Mouse (Mus musculus) limb, embryonic 15.5 days (tissue): ENCODE results near the gene Tsc22d4. TPM values are rescaled to one million over a fixed set of nuclear protein-coding genes. Genes with fewer than 3 reads are reported as not detected.

ENCODE experiments used
- ATAC-seq: fragments of 200-750 bp; cut with Nextera tagmentation; 2 replicates; pipeline ENCODE4 v1.8.0; 2017; ENCODE audit warnings: low read depth, moderate TSS enrichment; ENCODE audit not compliant: insufficient number of reproducible peaks, low FRiP score, low TSS enrichment
- H3K27ac ChIP-seq: fragments of 300-500 bp; sonication (generic); 2 replicates; pipeline ENCODE4 v1.5.1; 2015; ENCODE audit warnings: moderate library complexity, mild to moderate bottlenecking, inconsistent platforms
- H3K27me3 ChIP-seq: fragments of 300-500 bp; sonication (generic); 2 replicates; pipeline ENCODE4 v1.6.1; 2015; ENCODE audit warnings: inconsistent platforms
- H3K36me3 ChIP-seq: fragments of 300-500 bp; sonication (generic); 2 replicates; pipeline ENCODE4 v1.6.1; 2015; ENCODE audit warnings: inconsistent platforms
- H3K4me1 ChIP-seq: fragments of 300-500 bp; sonication (generic); 2 replicates; pipeline ENCODE4 v1.6.1; 2015; ENCODE audit warnings: inconsistent platforms
- H3K4me2 ChIP-seq: fragments of 300-500 bp; sonication (generic); 2 replicates; pipeline ENCODE4 v1.6.1; 2015; ENCODE audit warnings: mild to moderate bottlenecking, inconsistent platforms
- H3K4me3 ChIP-seq: fragments of 300-500 bp; sonication (generic); 2 replicates; pipeline ENCODE4 v1.5.1; 2015; ENCODE audit warnings: mild to moderate bottlenecking, inconsistent platforms
- H3K9ac ChIP-seq: fragments of 300-500 bp; sonication (generic); 2 replicates; pipeline ENCODE4 v1.6.1; 2015; ENCODE audit warnings: inconsistent platforms
- H3K9me3 ChIP-seq: fragments of 300-500 bp; sonication (generic); 2 replicates; pipeline ENCODE4 v1.6.1; 2016; ENCODE audit warnings: inconsistent platforms
- WGBS: fragments of 180-500 bp; shearing (Covaris S2); methylation state at CpG from one replicate; pipeline ENCODE4 v1.1.7; 2015; 5-methylcytosine and 5-hydroxymethylcytosine counted together
- polyA plus RNA-seq: library from polyadenylated mRNA; unstranded; fragments of >200 nt; fragmentation: Nextera tagmentation; extraction: Ambion mirVana; gene quantifications from 2 replicates; pipeline ENCODE4 v1.2.1, GENCODE M21; 2015

Gene Tsc22d4
- polyA plus RNA-seq, 1 experiment from 2014 or later = 169 TPM

DNA sequence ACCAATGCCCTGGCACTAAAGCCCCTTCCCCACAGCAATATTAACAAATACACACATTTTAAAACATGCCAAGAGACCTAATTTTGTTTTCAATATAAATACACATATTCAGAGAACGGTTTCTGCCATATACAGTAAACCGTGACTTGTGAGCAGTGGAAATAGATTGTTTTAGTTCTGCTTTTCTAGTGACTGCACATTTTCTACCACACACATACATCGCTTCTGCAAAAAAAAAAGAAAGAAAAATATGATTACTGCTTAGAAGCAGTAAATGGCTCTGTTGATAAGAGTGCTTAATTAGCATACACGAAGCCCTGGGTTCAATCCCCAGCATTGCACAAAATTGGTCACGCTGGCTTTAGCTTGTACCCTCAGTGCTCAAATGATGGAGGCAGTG, 21.7 kb upstream of the Tsc22d4 start:
- H3K27ac ChIP-seq = no peak overlapping the region
- H3K9me3 ChIP-seq = no peaks in the 10 kb centered on the region
- WGBS = 84% methylated on average over 5 of the region's 5 CpGs
- no peak overlapping the region for H3K4me2 ChIP-seq
- no peak for ATAC-seq
- H3K36me3 ChIP-seq = no peaks in the 10 kb centered on the region
- H3K4me1 ChIP-seq = peaks cover 3% of the 10 kb centered on the region; the same call in 1 of the 2 replicates
- 0 out of 2 replicates have a peak, but pooled peaks cover 2% of the 10 kb centered on the region for H3K27me3 ChIP-seq
- no peak overlapping the region for H3K9ac ChIP-seq
- no peak overlapping the region for H3K4me3 ChIP-seq

GRCm38 (mm10) chr5:137726767-137727166, 18.8 kb upstream of the Tsc22d4 start:
- Histone ChIP-seq H3K27me3 (0 out of 2 replicates have a peak, but pooled peaks cover 2% of the 10 kb centered on the region), H3K4me2 (no peak overlapping the region), H3K9me3 (no peaks in the 10 kb centered on the region), H3K27ac (no peak overlapping the region), H3K4me1 (peaks cover 6% of the 10 kb centered on the region; the same call in 1 of the 2 replicates), H3K4me3 (no peak overlapping the region), H3K9ac (no peak overlapping the region), H3K36me3 (peaks cover 12% of the 10 kb centered on the region)
- ATAC-seq = no peak
- 68% methylated on average over 6 of the region's 6 CpGs for WGBS

GRCm38 (mm10) chr5:137733638-137734288, 11.8 kb upstream of the Tsc22d4 start:
- no peak for ATAC-seq
- Histone ChIP-seq H3K9me3 (no peaks in the 10 kb centered on the region), H3K36me3 (peaks cover 56% of the 10 kb centered on the region), H3K27me3 (no peaks in the 10 kb centered on the region), H3K4me1 (peaks cover 23% of the 10 kb centered on the region), H3K9ac (no peak overlapping the region), H3K4me3 (no peak overlapping the region), H3K27ac (no peak overlapping the region), H3K4me2 (no peak overlapping the region)
- WGBS = 87% methylated on average over 12 of the region's 12 CpGs

DNA sequence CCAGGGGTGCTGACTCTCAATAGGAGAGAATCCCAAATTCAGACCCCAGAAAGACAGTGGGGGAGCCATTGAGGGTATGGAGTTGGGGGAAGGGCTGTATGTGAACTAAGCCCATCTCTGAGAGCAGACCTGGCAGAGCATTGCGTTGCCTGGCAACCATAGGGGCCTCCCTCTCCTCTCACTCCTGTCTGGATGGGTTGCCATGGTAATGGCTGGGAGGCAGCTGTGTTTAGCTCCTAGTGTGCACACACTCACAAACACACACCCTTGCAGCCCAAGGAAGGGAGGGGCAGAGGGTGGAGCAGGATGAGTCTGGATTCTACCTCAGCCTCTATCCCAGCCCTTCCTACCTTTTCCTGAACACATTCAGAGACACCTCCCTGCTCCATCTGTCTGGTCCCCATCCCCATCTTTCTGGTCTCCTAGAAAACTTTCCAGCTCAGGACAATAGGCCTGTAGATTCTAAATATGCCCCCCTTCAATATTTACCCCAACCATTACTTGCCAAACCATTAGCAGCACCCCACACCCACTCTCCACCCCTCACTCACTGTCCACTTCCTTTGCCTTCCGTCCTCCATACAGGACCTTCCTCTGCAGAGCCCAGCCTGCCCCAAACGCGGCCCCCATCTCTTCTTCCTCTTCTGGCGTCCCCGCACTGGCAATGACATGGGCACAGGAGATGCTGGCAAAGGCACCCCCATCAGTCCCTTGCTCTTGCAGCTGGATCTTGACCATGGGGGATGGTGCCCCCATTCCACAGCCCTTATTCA, 11.1 kb upstream of the Tsc22d4 start:
- peaks cover 53% of the 10 kb centered on the region for H3K36me3 ChIP-seq
- H3K4me3 ChIP-seq = no peak overlapping the region
- no peaks in the 10 kb centered on the region for H3K27me3 ChIP-seq
- WGBS = 61% methylated on average over 6 of the region's 6 CpGs
- H3K4me1 ChIP-seq = peaks cover 30% of the 10 kb centered on the region
- H3K27ac ChIP-seq = no peak overlapping the region
- ATAC-seq = no peak
- H3K9me3 ChIP-seq = no peaks in the 10 kb centered on the region
- H3K9ac ChIP-seq = 0 out of 2 replicates have a peak overlapping the region, but pooled peaks have one; percentile 10
- H3K4me2 ChIP-seq = no peak overlapping the region

DNA sequence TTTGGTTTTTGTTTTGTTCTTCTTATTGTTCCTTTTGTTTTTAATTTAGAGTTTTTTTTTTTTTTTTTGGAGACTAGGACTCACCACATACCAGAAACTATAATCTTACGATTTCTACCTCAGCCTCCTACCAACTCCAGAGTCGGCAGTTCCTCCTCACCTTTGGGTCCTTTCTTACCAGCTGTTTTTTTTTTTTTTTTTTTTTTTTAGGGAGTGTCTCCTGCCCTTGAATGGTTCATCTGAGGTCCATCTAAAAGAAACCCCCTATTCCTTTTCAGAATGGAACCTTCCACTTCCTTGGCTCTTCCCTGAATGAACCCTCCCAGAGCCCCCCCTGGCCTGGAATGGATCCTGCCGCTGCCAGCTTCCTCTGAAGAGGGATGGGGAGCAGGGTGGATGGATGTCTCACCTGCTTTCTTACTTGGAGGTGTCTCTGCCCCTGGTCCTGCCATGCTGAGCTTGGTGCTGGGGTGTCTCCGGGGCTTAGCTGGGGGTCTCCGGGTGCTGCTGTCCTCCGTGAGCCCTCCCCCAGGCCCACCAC, 8.1 kb upstream of the Tsc22d4 start:
- Histone ChIP-seq H3K36me3 (peaks cover 41% of the 10 kb centered on the region), H3K27ac (no peak overlapping the region), H3K4me3 (no peak overlapping the region), H3K4me1 (peaks cover 42% of the 10 kb centered on the region), H3K9ac (no peak overlapping the region), H3K4me2 (no peak overlapping the region), H3K27me3 (no peaks in the 10 kb centered on the region), H3K9me3 (no peaks in the 10 kb centered on the region)
- no peak for ATAC-seq
- 91% methylated on average over 6 of the region's 6 CpGs for WGBS

DNA sequence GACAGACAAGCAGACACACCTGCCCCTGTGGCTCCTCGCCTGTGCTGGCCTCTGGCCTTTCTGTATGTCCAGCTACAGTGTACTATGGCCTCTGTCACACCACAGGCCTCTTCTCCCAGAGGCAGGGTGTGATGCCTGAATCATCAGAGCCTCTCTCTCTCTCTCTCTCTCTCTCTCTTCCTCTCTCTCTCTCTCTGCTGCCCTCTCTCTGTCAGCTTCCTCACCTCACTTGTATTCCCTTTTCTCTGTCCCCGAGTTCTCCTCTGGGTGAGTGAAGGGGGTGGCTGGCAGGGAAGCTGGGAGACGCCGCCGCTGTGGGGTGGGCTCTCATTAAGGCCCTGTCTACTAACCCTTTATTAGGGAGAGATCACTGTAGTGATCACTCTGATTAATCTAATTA, 7.0 kb upstream of the Tsc22d4 start:
- no peak for ATAC-seq
- no peak overlapping the region for H3K4me2 ChIP-seq
- H3K27ac ChIP-seq = no peak overlapping the region
- peaks cover 42% of the 10 kb centered on the region for H3K4me1 ChIP-seq
- WGBS = 52% methylated on average over 5 of the region's 5 CpGs
- H3K9ac ChIP-seq = no peak overlapping the region
- no peaks in the 10 kb centered on the region for H3K9me3 ChIP-seq
- H3K36me3 ChIP-seq = peaks cover 34% of the 10 kb centered on the region
- no peaks in the 10 kb centered on the region for H3K27me3 ChIP-seq
- H3K4me3 ChIP-seq = no peak overlapping the region

- H3K4me1 ChIP-seq = peaks cover 37% of the 10 kb centered on the region
- ATAC-seq = no peak
- H3K9me3 ChIP-seq = no peaks in the 10 kb centered on the region
- H3K27ac ChIP-seq = 0 out of 2 replicates have a peak overlapping the region, but pooled peaks have one; percentile 1
- H3K9ac ChIP-seq = no peak overlapping the region
- H3K27me3 ChIP-seq = no peaks in the 10 kb centered on the region
- peaks cover 27% of the 10 kb centered on the region for H3K36me3 ChIP-seq
- peak overlapping the region; percentile 95 for H3K4me2 ChIP-seq
- peak overlapping the region; percentile 65; the same call in 1 of the 2 replicates for H3K4me3 ChIP-seq
- WGBS = 66% methylated on average over 9 of the region's 9 CpGs
Measured at GRCm38 (mm10) chr5:137739471-137739870, 6.1 kb upstream of the Tsc22d4 start.

DNA sequence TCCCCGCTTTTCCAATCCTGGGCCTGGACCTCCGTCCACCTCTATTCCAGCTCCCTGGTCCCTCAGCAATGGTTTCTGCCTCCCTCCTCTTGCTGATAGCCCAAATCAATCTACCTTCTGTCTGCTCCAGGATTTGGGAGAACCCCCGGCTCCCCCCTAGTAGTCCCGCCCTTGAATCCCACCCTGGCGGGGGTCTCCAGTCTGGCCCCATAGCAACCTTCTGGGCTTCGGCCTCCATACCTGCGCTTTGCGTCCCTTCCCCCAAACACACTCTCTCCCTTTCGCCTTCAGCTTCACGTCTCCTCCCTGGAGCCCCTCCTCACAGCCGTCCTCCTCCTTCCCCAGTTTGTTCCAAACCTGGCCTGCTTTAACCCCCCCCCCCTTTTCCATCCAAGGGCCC, 5.0 kb upstream of the Tsc22d4 start:
- Histone ChIP-seq H3K27me3 (no peaks in the 10 kb centered on the region), H3K4me2 (peak overlapping the region; percentile 95), H3K36me3 (peaks cover 16% of the 10 kb centered on the region), H3K4me1 (peaks cover 41% of the 10 kb centered on the region), H3K9me3 (no peaks in the 10 kb centered on the region), H3K27ac (peak overlapping the region; percentile 85), H3K4me3 (peak overlapping the region; percentile 65), H3K9ac (peak overlapping the region; percentile 52)
- ATAC-seq = no peak
- 17% methylated on average over 11 of the region's 11 CpGs for WGBS

- H3K9me3 ChIP-seq = no peaks in the 10 kb centered on the region
- H3K27ac ChIP-seq = peak within 1 kb of the TSS; percentile 85
- H3K9ac ChIP-seq = peak within 1 kb of the TSS; percentile 52
- H3K27me3 ChIP-seq = no peaks in the 10 kb centered on the region
- H3K4me3 ChIP-seq = peak within 1 kb of the TSS; percentile 65
- H3K4me1 ChIP-seq = peaks cover 42% of the 10 kb centered on the region
- ATAC-seq = peak; percentile 85
- H3K36me3 ChIP-seq = peaks cover 9% of the 10 kb centered on the region; the same call in 1 of the 2 replicates
- under 1% methylated on average over 69 of the region's 71 CpGs for WGBS
- H3K4me2 ChIP-seq = peak within 1 kb of the TSS; percentile 95
Measured at GRCm38 (mm10) chr5:137741023-137741931, 4.3 kb upstream of the Tsc22d4 start, which contains the start of gene Nyap1. Gene Nyap1 (minus strand): TSS chr5:137741607.

DNA sequence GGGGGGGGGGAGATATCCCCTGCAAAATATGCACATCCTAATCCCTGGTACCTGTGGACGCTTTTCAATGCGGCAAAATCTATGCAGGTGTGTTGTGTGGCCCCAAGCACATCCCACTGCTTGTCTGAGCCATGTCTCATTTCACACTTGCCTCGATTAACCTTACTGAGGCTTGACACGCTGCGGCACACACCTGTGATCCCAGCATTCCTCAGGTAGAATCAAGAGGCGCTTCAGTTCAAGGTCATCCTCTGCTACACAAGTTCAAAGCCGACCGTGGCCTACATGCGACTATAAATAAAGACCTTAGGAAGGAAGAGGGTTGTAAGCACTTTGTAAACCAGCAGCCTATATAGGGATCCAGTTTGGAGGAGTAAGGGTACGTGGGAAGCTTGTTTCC, 3.5 kb upstream of the Tsc22d4 start:
- H3K36me3 ChIP-seq = peaks cover 6% of the 10 kb centered on the region; the same call in 1 of the 2 replicates
- no peak overlapping the region for H3K9ac ChIP-seq
- H3K27ac ChIP-seq = no peak overlapping the region
- WGBS = 58% methylated on average over 10 of the region's 10 CpGs
- no peaks in the 10 kb centered on the region for H3K27me3 ChIP-seq
- peak overlapping the region; percentile 95; the same call in 1 of the 2 replicates for H3K4me2 ChIP-seq
- H3K9me3 ChIP-seq = no peaks in the 10 kb centered on the region
- peaks cover 45% of the 10 kb centered on the region for H3K4me1 ChIP-seq
- no peak for ATAC-seq
- H3K4me3 ChIP-seq = peak overlapping the region; percentile 65; the same call in 1 of the 2 replicates

GRCm38 (mm10) chr5:137742836-137743235, 2.7 kb upstream of the Tsc22d4 start:
- Histone ChIP-seq H3K27ac (no peak overlapping the region), H3K4me3 (no peak overlapping the region), H3K36me3 (peaks cover 3% of the 10 kb centered on the region; the same call in 1 of the 2 replicates), H3K27me3 (no peaks in the 10 kb centered on the region), H3K9me3 (no peaks in the 10 kb centered on the region), H3K4me2 (no peak overlapping the region), H3K4me1 (peaks cover 53% of the 10 kb centered on the region), H3K9ac (no peak overlapping the region)
- 90% methylated on average over 6 of the region's 6 CpGs for WGBS
- ATAC-seq = no peak
